Mouse (Mus musculus): Measurements from ENCODE around the gene Rpl13. TPM values are rescaled to one million over a fixed set of nuclear protein-coding genes. Genes with fewer than 3 reads are reported as not detected.

Gene Rpl13
- polyA plus RNA-seq, 1 experiment, result 1,855 TPM

- no peak for DNase-seq (ENCODE audit: low read depth)
Observed at GRCm38 (mm10) chr8:123108010-123108409, 5.9 kb downstream of the Rpl13 start.

DNA sequence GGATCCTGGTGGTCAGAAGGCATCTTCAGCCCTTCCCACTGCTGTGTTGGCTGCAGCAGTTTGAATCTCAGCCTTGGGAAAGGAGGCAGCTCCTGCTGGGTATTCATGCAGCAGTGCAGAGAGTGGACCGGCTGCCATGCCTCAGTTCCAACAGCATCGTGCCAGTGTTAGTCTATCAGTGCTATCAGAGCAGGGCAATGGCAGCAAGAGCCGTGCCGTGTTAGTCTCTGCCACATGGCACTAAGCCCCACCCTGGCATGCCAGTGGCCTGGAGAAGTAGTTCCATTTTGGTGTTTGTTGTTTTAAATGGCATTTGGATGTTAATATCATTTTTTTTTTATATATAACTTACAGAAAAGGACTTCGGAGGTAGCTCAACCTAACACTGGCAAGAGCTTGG is 6.8 kb downstream of the Rpl13 start:
- no peak for DNase-seq (ENCODE audit: low read depth)

DNA sequence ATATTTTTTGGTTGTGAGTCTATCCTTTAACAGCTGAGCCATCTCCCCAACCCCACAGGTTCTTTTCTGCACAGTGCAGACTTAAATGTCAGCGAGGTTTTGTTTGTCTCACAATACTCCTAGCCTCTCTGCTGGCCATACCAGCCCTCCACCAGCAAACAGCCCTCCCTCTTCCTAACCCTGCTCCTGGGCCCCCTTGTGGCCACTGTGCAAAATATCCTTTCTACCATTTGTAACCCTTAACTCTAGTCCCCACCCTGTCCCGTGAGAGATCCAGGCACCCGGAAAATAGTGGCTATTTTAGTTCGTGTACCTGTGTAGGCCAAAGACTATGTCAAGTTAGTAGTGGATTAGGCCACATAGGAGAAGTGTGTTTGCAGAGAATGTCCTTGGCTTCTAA is 8.5 kb downstream of the Rpl13 start:
- no peak for DNase-seq (ENCODE audit: low read depth)

- DNase-seq (ENCODE audit: low read depth), result no peak
Observed at GRCm38 (mm10) chr8:123112892-123113291, 10.7 kb downstream of the Rpl13 start.

- no peak for DNase-seq (ENCODE audit: low read depth)
Observed at GRCm38 (mm10) chr8:123113908-123114469, 11.8 kb downstream of the Rpl13 start.

- no peak for DNase-seq (ENCODE audit: low read depth)
Observed at GRCm38 (mm10) chr8:123114644-123115043, 12.5 kb downstream of the Rpl13 start.

- no peak for DNase-seq (ENCODE audit: low read depth)
Observed at GRCm38 (mm10) chr8:123117127-123117731, 15.1 kb downstream of the Rpl13 start, which contains the start of gene Cpne7. Gene Cpne7, plus strand, starts transcription at chr8:123117374.

GRCm38 (mm10) chr8:123117744-123118143 is 15.6 kb downstream of the Rpl13 start:
- DNase-seq (ENCODE audit: low read depth), result no peak

- no peak for DNase-seq (ENCODE audit: low read depth)
Observed at GRCm38 (mm10) chr8:123122059-123122458, 19.9 kb downstream of the Rpl13 start.

GRCm38 (mm10) chr8:123122670-123123069 is 20.5 kb downstream of the Rpl13 start:
- no peak for DNase-seq (ENCODE audit: low read depth)

DNA sequence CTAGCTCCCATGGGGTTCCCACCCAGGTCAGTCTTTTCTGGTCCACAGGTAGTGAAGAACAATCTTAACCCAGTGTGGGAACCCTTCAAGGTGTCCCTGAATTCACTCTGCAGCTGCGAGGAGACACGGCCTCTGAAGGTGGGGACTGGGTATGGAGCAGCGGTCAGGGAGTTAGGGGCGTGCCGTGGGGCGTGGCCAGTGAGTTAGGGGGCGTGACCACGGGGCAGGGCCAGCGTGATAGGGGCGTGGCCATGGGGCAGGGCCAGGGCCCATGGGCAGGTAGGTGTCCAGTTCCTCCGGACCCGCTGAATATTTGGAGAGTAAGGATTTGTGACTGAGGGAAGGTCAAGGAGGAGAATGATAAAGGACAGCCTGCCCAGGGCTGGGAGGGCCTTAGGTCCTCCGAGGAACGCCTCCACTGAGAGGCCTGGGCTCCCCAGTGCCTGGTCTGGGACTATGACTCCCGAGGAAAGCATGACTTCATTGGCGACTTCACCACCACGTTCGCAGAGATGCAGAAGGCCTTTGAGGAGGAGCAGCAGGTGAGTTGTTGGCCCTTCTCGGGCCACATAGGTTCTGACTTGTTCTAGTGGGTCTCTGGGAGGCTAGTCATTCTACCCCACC is 24.2 kb downstream of the Rpl13 start:
- DNase-seq (ENCODE audit: low read depth), result no peak

DNA sequence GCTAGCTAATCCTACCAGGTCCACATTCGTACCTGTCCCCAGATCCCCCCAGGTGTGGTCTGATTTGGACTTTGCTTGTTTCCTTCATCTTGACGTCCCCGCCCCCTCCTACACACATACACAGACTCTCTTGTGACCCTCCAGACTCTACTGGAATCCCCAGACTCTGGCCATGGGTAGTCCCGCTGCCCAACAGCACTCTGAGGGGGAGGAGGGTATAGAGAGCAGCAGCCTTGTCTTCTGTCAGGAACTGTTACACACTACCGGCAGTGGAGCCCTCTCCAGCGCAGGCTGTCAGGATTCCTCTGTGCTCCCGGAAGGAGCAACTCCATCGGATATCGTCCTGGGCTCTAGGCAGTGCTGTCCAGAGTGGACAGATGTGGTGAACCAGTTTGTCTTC is 28.9 kb downstream of the Rpl13 start:
- no peak for DNase-seq (ENCODE audit: low read depth)

DNA sequence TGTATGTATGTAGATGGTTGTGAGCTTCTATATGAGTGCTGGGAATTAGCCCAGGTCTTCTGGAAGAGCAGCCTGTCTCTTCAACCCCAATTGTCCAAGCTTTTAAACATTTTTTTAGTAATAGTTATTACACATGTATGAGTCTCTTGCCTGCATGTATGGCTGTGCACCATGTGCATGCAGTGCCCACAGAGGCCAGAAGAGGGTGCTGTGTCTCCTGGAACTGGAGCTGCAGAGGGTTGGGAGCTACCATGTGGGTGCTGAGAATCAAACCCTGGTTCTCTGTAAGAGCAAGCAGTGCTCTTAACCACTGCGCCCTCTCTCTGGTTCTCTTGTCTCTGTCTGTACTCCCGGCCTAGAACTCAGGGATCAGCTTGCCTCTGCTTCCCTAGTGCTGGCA is 30.8 kb downstream of the Rpl13 start:
- no peak for DNase-seq (ENCODE audit: low read depth)

- DNase-seq (ENCODE audit: low read depth), result no peak
Observed at GRCm38 (mm10) chr8:123134149-123134713, 32.1 kb downstream of the Rpl13 start.

- DNase-seq (ENCODE audit: low read depth), result no peak
Observed at GRCm38 (mm10) chr8:123135406-123135805, 33.3 kb downstream of the Rpl13 start.

DNA sequence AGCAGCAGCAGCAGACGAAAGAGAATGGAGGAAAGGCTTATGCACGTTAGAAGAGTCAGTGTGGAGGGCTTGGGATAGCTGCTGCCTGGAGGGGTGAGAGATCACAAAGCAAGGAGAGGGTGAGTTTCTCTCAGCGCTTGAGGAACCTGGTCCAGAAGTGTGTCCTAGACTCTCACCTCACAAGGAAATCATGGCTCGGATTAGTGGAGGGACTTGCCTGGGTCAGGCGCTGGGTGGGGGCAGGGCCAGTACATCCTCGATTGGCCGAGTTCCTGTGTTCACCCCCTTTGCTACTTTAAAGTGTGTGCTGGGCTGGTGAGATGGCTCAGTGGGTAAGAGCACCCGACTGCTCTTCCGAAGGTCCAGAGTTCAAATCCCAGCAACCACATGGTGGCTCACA is 33.7 kb downstream of the Rpl13 start:
- DNase-seq (ENCODE audit: low read depth), result no peak

DNA sequence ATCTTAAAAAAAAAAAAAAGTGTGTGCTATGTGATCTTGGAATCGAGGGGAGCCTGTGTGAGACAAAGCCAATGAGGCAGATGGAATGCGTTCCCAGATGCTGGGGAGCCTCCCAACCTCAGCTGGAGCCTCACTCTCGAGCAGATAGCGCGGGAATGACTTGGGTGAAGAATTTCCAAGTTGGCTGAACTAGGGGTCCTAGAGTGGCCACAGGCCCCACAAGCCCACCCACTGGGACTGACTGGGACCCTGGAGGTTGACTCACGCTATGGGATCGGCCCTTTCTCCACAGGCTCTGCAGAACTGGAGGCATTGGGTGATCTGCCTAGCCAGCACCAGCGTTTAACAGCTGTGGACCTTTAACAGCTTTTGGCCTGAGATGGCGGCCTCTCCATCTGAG is 34.1 kb downstream of the Rpl13 start:
- no peak for DNase-seq (ENCODE audit: low read depth)

- no peak for DNase-seq (ENCODE audit: low read depth)
Observed at GRCm38 (mm10) chr8:123137645-123138077, 35.5 kb downstream of the Rpl13 start.

DNA sequence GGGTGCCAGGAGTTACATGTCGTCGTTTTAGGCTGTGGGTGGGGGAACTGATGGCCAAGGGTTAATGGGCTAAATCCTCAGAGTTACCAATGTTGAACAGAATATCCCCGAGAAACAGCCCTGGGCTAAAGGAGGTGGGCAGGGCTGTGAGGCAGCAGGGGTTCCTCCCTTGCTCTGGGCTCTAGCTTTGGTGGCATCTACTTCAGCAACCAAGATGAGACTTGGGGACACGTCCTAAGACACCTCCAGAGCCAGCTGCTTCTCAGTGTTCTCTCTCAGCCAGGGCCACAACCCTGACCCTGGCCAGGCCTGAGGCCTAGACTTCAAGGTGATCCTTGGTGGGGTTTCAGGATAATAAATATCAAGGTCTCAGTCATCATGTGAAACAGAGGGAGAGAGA is 36.6 kb downstream of the Rpl13 start:
- no peak for DNase-seq (ENCODE audit: low read depth)

DNA sequence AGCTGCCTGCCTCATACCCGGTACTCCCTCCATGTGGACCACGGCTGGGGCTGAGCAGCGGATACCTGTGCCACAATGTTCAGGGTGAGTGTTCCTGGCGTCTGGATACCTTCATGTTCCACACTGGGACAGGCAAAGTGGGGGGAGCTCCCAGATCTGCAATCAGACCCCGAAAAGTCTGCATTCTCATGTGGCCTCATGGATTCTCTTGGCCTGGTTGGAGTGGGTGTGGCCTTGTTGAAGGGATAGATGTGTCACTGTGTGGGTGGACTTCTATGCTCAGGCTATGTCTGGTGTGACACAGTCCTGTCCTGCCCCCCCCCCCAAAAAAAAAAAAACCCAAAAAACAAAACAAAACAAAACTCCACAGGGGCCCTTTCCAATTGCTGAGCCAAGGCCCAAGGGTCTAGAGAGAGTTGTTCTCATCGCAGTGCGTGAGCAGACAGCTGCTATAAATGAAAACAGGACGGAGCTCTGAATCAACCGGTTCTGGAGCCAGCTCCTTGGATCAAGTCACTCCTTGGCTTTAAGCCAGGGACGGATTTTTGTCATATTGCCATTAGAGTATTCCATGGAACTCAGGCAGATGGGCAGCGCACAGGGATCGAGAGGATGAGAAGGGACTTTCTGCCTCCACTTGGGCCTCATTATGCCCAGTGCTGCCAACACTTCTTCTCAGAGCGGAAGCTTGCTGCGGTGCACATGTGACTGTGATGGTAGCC is 39.8 kb downstream of the Rpl13 start:
- DNase-seq (ENCODE audit: low read depth), result peak; percentile 91

- no peak for DNase-seq (ENCODE audit: low read depth)
Observed at GRCm38 (mm10) chr8:123145279-123145678, 43.1 kb downstream of the Rpl13 start.

GRCm38 (mm10) chr8:123146390-123146789 is 44.2 kb downstream of the Rpl13 start:
- no peak for DNase-seq (ENCODE audit: low read depth)

Data from gonadal fat pad, adult 2 months (tissue).